Mouse (Mus musculus) heart, adult 2 months (tissue): Measurements from ENCODE around the gene Mad2l1bp. TPM values are rescaled to one million over a fixed set of nuclear protein-coding genes. Genes with fewer than 3 reads are reported as not detected.

Experiments used
- DNase-seq, 2 experiments: peaks; one replicate each; pipeline ENCODE4 v3.0.0; 2021
- H3K27ac ChIP-seq: fragments of 200-600 bp; 2 replicates; pipeline ENCODE4 v1.8.1; 2022
- H3K27me3 ChIP-seq: fragments of 200-500 bp; 2 replicates; pipeline ENCODE4 v1.6.1; 2012; ENCODE audit warnings: mild to moderate bottlenecking, low read length, inconsistent platforms, mixed read lengths; ENCODE audit not compliant: control insufficient read depth, insufficient read depth
- H3K36me3 ChIP-seq: fragments of 200-500 bp; 2 replicates; pipeline ENCODE4 v1.6.1; 2012; ENCODE audit warnings: low read length, inconsistent platforms; ENCODE audit not compliant: control insufficient read depth, insufficient read depth
- H3K4me1 ChIP-seq: fragments of 200-500 bp; 2 replicates; pipeline ENCODE4 v1.6.1; 2011; ENCODE audit warnings: low read length; ENCODE audit not compliant: control insufficient read depth, insufficient read depth
- H3K4me3 ChIP-seq: fragments of 200-600 bp; 2 replicates; pipeline ENCODE4 v1.8.1; 2022
- H3K79me2 ChIP-seq: fragments of 200-500 bp; replicated peaks from 2 replicates; pipeline ENCODE4 v1.6.1; 2012; ENCODE audit warnings: mild to moderate bottlenecking, inconsistent platforms, low read length, moderate library complexity, mixed read lengths; ENCODE audit not compliant: control insufficient read depth, insufficient read depth
- H3K9ac ChIP-seq: fragments of 200-500 bp; 2 replicates; pipeline ENCODE4 v1.6.1; 2012; ENCODE audit warnings: low read depth, mild to moderate bottlenecking, control low read depth, inconsistent platforms, low read length, mixed read lengths
- CTCF ChIP-seq: fragments of 200-600 bp; IDR thresholded peaks from 2 replicates; pipeline ENCODE4 v1.8.1; 2022; ENCODE audit warnings: antibody characterized with exemption, mild to moderate bottlenecking, moderate library complexity
- EP300 ChIP-seq: fragments of 200-500 bp; IDR thresholded peaks from 2 replicates; pipeline ENCODE4 v1.6.1; 2011; ENCODE audit warnings: low read depth, low read length, control low read depth; ENCODE audit not compliant: insufficient read depth
- POLR2A ChIP-seq: fragments of 200-500 bp; IDR thresholded peaks from 2 replicates; pipeline ENCODE4 v1.6.1; 2011; ENCODE audit warnings: mild to moderate bottlenecking, low read depth, low read length, control low read depth; ENCODE audit not compliant: insufficient read depth
- WGBS: fragments of 180-500 bp; shearing (Covaris S2); methylation state at CpG from one replicate; pipeline ENCODE4 v1.1.7; 2018; 5-methylcytosine and 5-hydroxymethylcytosine counted together
- intact Hi-C: fragments of 180-260 bp; cut with DNase I; formaldehyde crosslinking; loops from one replicate; pipeline ENCODE4 v1.15.1; 2025
- polyA plus RNA-seq: library from polyadenylated mRNA; depleted of rRNA; stranded (reverse); fragments of >200 nt; gene quantifications from 2 replicates; pipeline ENCODE4 v1.2.3, GENCODE M21; 2012
- total RNA-seq, 2 experiments: library from RNA; stranded (reverse); gene quantifications; 2 replicates each; pipeline ENCODE4 v1.2.3; 2021

Gene Mad2l1bp
- total and polyA plus RNA-seq, 3 experiments: 17.1 to 24.1 (median 21.0) TPM

DNA sequence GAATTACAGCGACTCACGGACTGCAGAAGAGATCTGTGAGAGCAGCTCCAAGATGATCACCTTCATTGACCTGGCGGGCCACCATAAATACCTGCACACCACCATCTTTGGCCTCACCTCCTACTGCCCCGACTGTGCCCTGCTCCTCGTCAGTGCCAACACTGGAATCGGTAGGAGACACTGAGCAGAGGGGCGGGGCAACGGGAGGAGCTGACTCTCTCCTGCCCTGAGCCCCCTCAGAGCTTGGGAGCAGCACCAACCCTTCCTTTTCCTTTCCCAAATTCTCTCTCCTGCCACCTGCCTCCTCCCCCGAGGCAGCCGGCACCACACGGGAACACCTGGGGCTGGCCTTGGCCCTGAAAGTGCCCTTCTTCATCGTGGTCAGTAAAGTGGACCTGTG lies 12.1 kb upstream of the Mad2l1bp start:
- TF ChIP-seq EP300 (no peak), CTCF (no peak), POLR2A (no peak)
- no peaks in the 10 kb centered on the region for H3K27me3 ChIP-seq
- intact Hi-C loops: loop anchor here (5.0 to 10.0 kb wide), 2 partner anchors 37 to 431 kb away; partner anchors contain the start of genes 1600014C23Rik, Polh and Xpo5
- H3K4me1 ChIP-seq: peaks cover 11% of the 10 kb centered on the region
- no peaks in the 10 kb centered on the region for H3K79me2 ChIP-seq
- no peaks in the 10 kb centered on the region; the same call in 1 of the 2 replicates for H3K36me3 ChIP-seq
- no peak overlapping the region for H3K9ac ChIP-seq
- WGBS: 82% methylated on average over 12 of the region's 12 CpGs
- no peak overlapping the region for H3K27ac ChIP-seq
- no peak overlapping the region for H3K4me3 ChIP-seq
- DNase-seq: no peak

DNA sequence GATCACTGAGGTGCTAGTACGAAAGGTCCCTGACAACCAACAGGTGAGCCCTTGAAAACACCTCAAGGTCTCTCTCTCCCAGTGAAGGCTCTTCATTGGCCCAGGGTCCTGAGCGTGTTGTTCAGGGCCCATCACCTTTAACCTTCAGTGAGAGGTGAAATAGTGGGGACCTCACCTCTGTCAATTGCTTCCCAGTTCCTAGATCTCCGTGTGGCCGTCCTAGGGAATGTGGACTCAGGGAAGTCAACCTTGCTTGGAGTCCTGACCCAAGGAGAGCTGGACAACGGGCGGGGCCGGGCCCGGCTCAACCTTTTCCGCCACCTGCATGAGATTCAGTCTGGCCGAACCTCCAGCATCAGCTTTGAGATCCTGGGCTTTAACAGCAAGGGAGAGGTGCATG lies 11.4 kb upstream of the Mad2l1bp start:
- 93% methylated on average over 10 of the region's 10 CpGs for WGBS
- no peak overlapping the region for H3K9ac ChIP-seq
- H3K36me3 ChIP-seq: no peaks in the 10 kb centered on the region; the same call in 1 of the 2 replicates
- no peak overlapping the region for H3K27ac ChIP-seq
- H3K27me3 ChIP-seq: no peaks in the 10 kb centered on the region
- no peak for DNase-seq
- peaks cover 11% of the 10 kb centered on the region for H3K4me1 ChIP-seq
- intact Hi-C loops: loop anchor here (5.0 to 10.0 kb wide), 2 partner anchors 38 to 430 kb away; partner anchors contain the start of genes 1600014C23Rik, Polh and Xpo5
- TF ChIP-seq POLR2A: no peak
- no peak for TF ChIP-seq EP300
- TF ChIP-seq CTCF: no peak
- no peaks in the 10 kb centered on the region for H3K79me2 ChIP-seq
- H3K4me3 ChIP-seq: no peak overlapping the region

GRCm38 (mm10) chr17:46164301-46164700 lies 10.9 kb upstream of the Mad2l1bp start:
- Histone ChIP-seq H3K27ac (no peak overlapping the region), H3K36me3 (no peaks in the 10 kb centered on the region; the same call in 1 of the 2 replicates), H3K79me2 (no peaks in the 10 kb centered on the region), H3K4me1 (peaks cover 13% of the 10 kb centered on the region), H3K4me3 (no peak overlapping the region), H3K9ac (no peak overlapping the region), H3K27me3 (no peaks in the 10 kb centered on the region)
- intact Hi-C loops: loop anchor here (10.0 kb wide), 1 partner anchor 430 kb away; the partner anchor contains the start of gene 1600014C23Rik
- 90% methylated on average over 8 of the region's 8 CpGs for WGBS
- DNase-seq: no peak
- TF ChIP-seq CTCF (no peak), EP300 (no peak), POLR2A (no peak)

GRCm38 (mm10) chr17:46162951-46163421 lies 9.6 kb upstream of the Mad2l1bp start:
- peak in 1 of 2 experiments; percentile 56 for DNase-seq
- Histone ChIP-seq H3K4me1 (peaks cover 11% of the 10 kb centered on the region), H3K4me3 (peak overlapping the region; percentile 44; the same call in 1 of the 2 replicates), H3K27ac (peak overlapping the region; percentile 65), H3K79me2 (no peaks in the 10 kb centered on the region), H3K36me3 (no peaks in the 10 kb centered on the region; the same call in 1 of the 2 replicates), H3K9ac (peak overlapping the region; percentile 40), H3K27me3 (no peaks in the 10 kb centered on the region)
- TF ChIP-seq EP300: 0 out of 2 replicates have a peak, but pooled peaks have one; percentile 12
- TF ChIP-seq CTCF: no peak
- no peak for TF ChIP-seq POLR2A
- 33% methylated on average over 9 of the region's 9 CpGs for WGBS
- intact Hi-C loops: loop anchor here (10.0 kb wide), 1 partner anchor 428 kb away; the partner anchor contains the start of gene 1600014C23Rik

GRCm38 (mm10) chr17:46162551-46162950 lies 9.2 kb upstream of the Mad2l1bp start:
- TF ChIP-seq EP300 (no peak), CTCF (no peak), POLR2A (0 out of 2 replicates have a peak, but pooled peaks have one; percentile 9)
- peak overlapping the region; percentile 65 for H3K27ac ChIP-seq
- intact Hi-C loops: loop anchor here (10.0 kb wide), 1 partner anchor 428 kb away; the partner anchor contains the start of gene 1600014C23Rik
- WGBS: 74% methylated on average over 7 of the region's 7 CpGs
- no peaks in the 10 kb centered on the region for H3K27me3 ChIP-seq
- H3K4me3 ChIP-seq: peak overlapping the region; percentile 44; the same call in 1 of the 2 replicates
- peaks cover 11% of the 10 kb centered on the region for H3K4me1 ChIP-seq
- no peaks in the 10 kb centered on the region; the same call in 1 of the 2 replicates for H3K36me3 ChIP-seq
- no peaks in the 10 kb centered on the region for H3K79me2 ChIP-seq
- no peak overlapping the region for H3K9ac ChIP-seq
- DNase-seq: no peak

- H3K36me3 ChIP-seq: no peaks in the 10 kb centered on the region; the same call in 1 of the 2 replicates
- 36% methylated on average over 9 of the region's 9 CpGs for WGBS
Observed at GRCm38 (mm10) chr17:46161710-46162109, 8.4 kb upstream of the Mad2l1bp start.

More at GRCm38 (mm10) chr17:46161710-46162109, 8.4 kb upstream of the Mad2l1bp start:
- intact Hi-C loops: loop anchor here (10.0 kb wide), 1 partner anchor 427 kb away; the partner anchor contains the start of gene 1600014C23Rik
- H3K4me3 ChIP-seq: peak overlapping the region; percentile 70
- no peak for DNase-seq
- peak overlapping the region; percentile 74 for H3K9ac ChIP-seq
- H3K79me2 ChIP-seq: no peaks in the 10 kb centered on the region
- H3K4me1 ChIP-seq: peaks cover 10% of the 10 kb centered on the region
- H3K27ac ChIP-seq: peak overlapping the region; percentile 97
- no peak for TF ChIP-seq EP300
- no peak for TF ChIP-seq CTCF
- no peak for TF ChIP-seq POLR2A
- no peaks in the 10 kb centered on the region for H3K27me3 ChIP-seq
